21 mouse cellular contexts compared by ENCODE assay signal in the genomic region with DNA sequence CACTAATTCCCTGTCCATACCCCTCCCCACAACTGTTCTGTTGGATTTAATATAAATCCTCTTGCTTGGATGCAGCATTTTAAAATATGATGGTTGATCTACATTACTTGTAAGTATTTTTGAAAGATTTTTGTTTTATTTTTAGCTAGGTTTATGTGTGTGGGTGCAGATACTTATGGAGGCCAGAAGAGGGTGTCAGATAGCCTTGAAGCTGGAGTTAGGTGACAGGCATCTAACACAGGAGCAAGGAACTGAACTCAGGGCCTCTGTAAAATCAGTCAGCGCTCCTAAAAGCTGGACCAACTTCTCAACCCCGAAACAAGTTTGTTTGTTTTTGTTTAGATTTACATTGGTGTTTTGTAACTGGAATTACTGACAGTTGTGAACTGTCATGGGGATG. TPM values are rescaled to one million over a fixed set of nuclear protein-coding genes. Genes with fewer than 3 reads are reported as not detected.
DNase-seq lines count a peak whose midpoint lies in the region; ATAC-seq and TF ChIP-seq lines count a peak whose summit lies in the region.
"Had no signal": no experiment of that assay in that cellular context is flagged by ENCODE, and none has a peak within 500 bp of the region (broad histone marks: within the 10 kb centered on the region; RNA-seq: fewer than 3 reads in every experiment).

No protein-coding gene starts in this region.

- H3K4me2 ChIP-seq in hindbrain, postnatal 0 days (ENCODE audit: low read depth, low read length), result no peak overlapping the region
- H3K4me2 ChIP-seq in lung, embryonic 14.5 days, result no peak overlapping the region
- H3K4me2 ChIP-seq: embryonic facial prominence, embryonic 12.5 days; stomach, embryonic 15.5 days had no signal

- H3K36me3 ChIP-seq in hindbrain, postnatal 0 days (ENCODE audit: insufficient read depth, low read length), result no peaks in the 10 kb centered on the region
- peaks cover 28% of the 10 kb centered on the region for H3K36me3 ChIP-seq in hindbrain, embryonic 10.5 days
- peaks cover 15% of the 10 kb centered on the region for H3K36me3 ChIP-seq in lung, embryonic 14.5 days (ENCODE audit: insufficient read depth)

- ATAC-seq in hindbrain, postnatal 0 days, result no peak
- ATAC-seq in lung, embryonic 14.5 days (ENCODE audit: insufficient read depth), result no peak
- ATAC-seq in megakaryocyte, adult 5-6 weeks (ENCODE audit: poor library complexity, severe bottlenecking), result no peak
- ATAC-seq: forebrain, embryonic 16.5 days; inflammation-experienced regulatory T-cells, adult 6 months; midbrain, embryonic 16.5 days had no signal

- no peak overlapping the region for H3K4me3 ChIP-seq in hindbrain, postnatal 0 days (ENCODE audit: low read length)
- H3K4me3 ChIP-seq in hindbrain, embryonic 10.5 days, result no peak overlapping the region
- no peak overlapping the region for H3K4me3 ChIP-seq in lung, embryonic 14.5 days (ENCODE audit: low read depth, low read length)
- H3K4me3 ChIP-seq: embryonic facial prominence, embryonic 12.5 days; megakaryocyte, embryonic 14.5 days; stomach, embryonic 15.5 days had no signal

- H3K9me3 ChIP-seq in hindbrain, postnatal 0 days (ENCODE audit: low read length), result no peaks in the 10 kb centered on the region
- H3K9me3 ChIP-seq in hindbrain, embryonic 10.5 days, result no peaks in the 10 kb centered on the region
- H3K9me3 ChIP-seq in lung, embryonic 14.5 days (ENCODE audit: low read depth, low read length), result no peaks in the 10 kb centered on the region
- H3K9me3 ChIP-seq: embryonic facial prominence, embryonic 12.5 days; megakaryocyte, embryonic 14.5 days; stomach, embryonic 15.5 days had no signal

- H3K27ac ChIP-seq in hindbrain, postnatal 0 days, result no peak overlapping the region
- no peak overlapping the region for H3K27ac ChIP-seq in hindbrain, embryonic 10.5 days
- no peak overlapping the region for H3K27ac ChIP-seq in lung, embryonic 14.5 days (ENCODE audit: low read depth)
- H3K27ac ChIP-seq: embryonic facial prominence, embryonic 12.5 days; stomach, embryonic 15.5 days had no signal

- WGBS in hindbrain, postnatal 0 days, result 91% methylated on average over 2 of the region's 2 CpGs
- 90% methylated on average over 2 of the region's 2 CpGs for WGBS in hindbrain, embryonic 10.5 days
- WGBS in lung, embryonic 14.5 days, result 70% methylated on average over 2 of the region's 2 CpGs

- H3K4me1 ChIP-seq in hindbrain, postnatal 0 days (ENCODE audit: insufficient read depth, low read length), result no peaks in the 10 kb centered on the region
- H3K4me1 ChIP-seq in hindbrain, embryonic 10.5 days (replicated peaks), result peaks cover 22% of the 10 kb centered on the region
- peaks cover 6% of the 10 kb centered on the region; the same call in 1 of the 2 replicates for H3K4me1 ChIP-seq in lung, embryonic 14.5 days (ENCODE audit: insufficient read depth)

- H3K9ac ChIP-seq in hindbrain, postnatal 0 days (replicated peaks; ENCODE audit: low read length), result no peak overlapping the region
- no peak overlapping the region for H3K9ac ChIP-seq in lung, embryonic 14.5 days
- H3K9ac ChIP-seq: embryonic facial prominence, embryonic 12.5 days; stomach, embryonic 15.5 days had no signal

- 0 out of 2 replicates have a peak, but pooled peaks have one; percentile 20 for TF ChIP-seq CTCF in hindbrain, postnatal 0 days (IDR thresholded peaks at IDR 0.05; ENCODE audit: low read depth)
- TF ChIP-seq CTCF in lung, embryonic 14.5 days (IDR thresholded peaks at IDR 0.05; ENCODE audit: low read depth), result peak; percentile 33; the same call in 1 of the 2 replicates

- H3K27me3 ChIP-seq in hindbrain, postnatal 0 days (ENCODE audit: insufficient read depth, low read length), result no peaks in the 10 kb centered on the region
- H3K27me3 ChIP-seq in hindbrain, embryonic 10.5 days (ENCODE audit: insufficient read depth, poor library complexity, severe bottlenecking), result no peaks in the 10 kb centered on the region
- no peaks in the 10 kb centered on the region for H3K27me3 ChIP-seq in lung, embryonic 14.5 days (ENCODE audit: insufficient read depth, low read length)
- H3K27me3 ChIP-seq: embryonic facial prominence, embryonic 12.5 days; megakaryocyte, embryonic 14.5 days; stomach, embryonic 15.5 days had no signal

- DNase-seq in hindbrain, postnatal 0 days (ENCODE audit: low spot score), result no peak
- no peak for DNase-seq in hindbrain, embryonic 10.5 days (ENCODE audit: low spot score)
- no peak for DNase-seq in lung, embryonic 14.5 days
- no peak for DNase-seq in lung, postnatal 36 days
- peak; percentile 79 for DNase-seq in R1 (ENCODE audit: low read depth, low spot score)
- no peak for DNase-seq in adrenal gland, adult (ENCODE audit: inconsistent age in 2 of 2, low spot score in 1 of 2)
- DNase-seq: adrenal gland, postnatal 25 days; B cell, adult 2 months; cerebellum, adult 8-10 months; heart, postnatal 4 days; kidney, postnatal 10 days; lung, adult 2 months; right cerebral cortex, adult 18-20 months; thymus, postnatal 14 days had no signal

RNA-seq across cellular contexts. Expression of a gene that starts 28.7 kb away (rescaled TPM):
- 77.6 and 79.3 TPM in 2 replicates for total RNA-seq in hindbrain, postnatal 0 days (2014; rRNA removed)
- 24.5 and 25.1 TPM in 2 replicates for polyA plus RNA-seq in hindbrain, postnatal 0 days (2015; fragmentation: Nextera tagmentation; extraction: Ambion mirVana)
- polyA plus RNA-seq in hindbrain, embryonic 10.5 days (2016; fragmentation: Nextera tagmentation; extraction: Ambion mirVana), result 67.2 and 76.8 TPM in 2 replicates
- polyA plus RNA-seq in lung, embryonic 14.5 days (2014; fragmentation: Nextera tagmentation; extraction: Ambion mirVana), result 79.5 and 99.3 TPM in 2 replicates
- total RNA-seq in megakaryocyte, adult 5-6 weeks (2015), result not detected in 2 replicates
- 0.07 and 0.16 TPM in 2 replicates for total RNA-seq in megakaryocyte, adult 5-6 weeks (2017)
- polyA plus RNA-seq: inflammation-experienced regulatory T-cells, adult 6 months had no signal

RNA-seq across cellular contexts. Expression of a gene that starts 44.6 kb away (rescaled TPM):
- 67.0 and 67.3 TPM in 2 replicates for total RNA-seq in hindbrain, postnatal 0 days (2014; rRNA removed)
- polyA plus RNA-seq in hindbrain, postnatal 0 days (2015; fragmentation: Nextera tagmentation; extraction: Ambion mirVana), result 3.0 and 3.8 TPM in 2 replicates
- polyA plus RNA-seq in hindbrain, embryonic 10.5 days (2016; fragmentation: Nextera tagmentation; extraction: Ambion mirVana), result 5.9 and 7.8 TPM in 2 replicates
- 11.4 and 15.1 TPM in 2 replicates for polyA plus RNA-seq in lung, embryonic 14.5 days (2014; fragmentation: Nextera tagmentation; extraction: Ambion mirVana)
- 28.5 and 34.0 TPM in 2 replicates for total RNA-seq in megakaryocyte, adult 5-6 weeks (2015)
- total RNA-seq in megakaryocyte, adult 5-6 weeks (2017), result 23.7 and 36.3 TPM in 2 replicates

RNA-seq across cellular contexts. Expression of a gene that starts 45.3 kb away (rescaled TPM):
- 25.1 and 32.1 TPM in 2 replicates for total RNA-seq in hindbrain, postnatal 0 days (2014; rRNA removed)
- polyA plus RNA-seq in hindbrain, postnatal 0 days (2015; fragmentation: Nextera tagmentation; extraction: Ambion mirVana), result 23.0 and 24.0 TPM in 2 replicates
- 35.3 and 38.1 TPM in 2 replicates for polyA plus RNA-seq in hindbrain, embryonic 10.5 days (2016; fragmentation: Nextera tagmentation; extraction: Ambion mirVana)
- 20.2 and 21.4 TPM in 2 replicates for polyA plus RNA-seq in lung, embryonic 14.5 days (2014; fragmentation: Nextera tagmentation; extraction: Ambion mirVana)
- total RNA-seq in megakaryocyte, adult 5-6 weeks (2015), result 3.5 and 4.9 TPM in 2 replicates
- 13.1 and 15.0 TPM in 2 replicates for total RNA-seq in megakaryocyte, adult 5-6 weeks (2017)

RNA-seq across cellular contexts. Expression of a gene that starts 45.5 kb away (rescaled TPM):
- total RNA-seq in hindbrain, postnatal 0 days (2014; rRNA removed), result 55.4 and 67.2 TPM in 2 replicates
- polyA plus RNA-seq in hindbrain, postnatal 0 days (2015; fragmentation: Nextera tagmentation; extraction: Ambion mirVana), result 90.2 and 95.5 TPM in 2 replicates
- polyA plus RNA-seq in hindbrain, embryonic 10.5 days (2016; fragmentation: Nextera tagmentation; extraction: Ambion mirVana), result 115 and 119 TPM in 2 replicates
- 113 and 114 TPM in 2 replicates for polyA plus RNA-seq in lung, embryonic 14.5 days (2014; fragmentation: Nextera tagmentation; extraction: Ambion mirVana)
- 46.2 and 67.5 TPM in 2 replicates for total RNA-seq in megakaryocyte, adult 5-6 weeks (2015)
- total RNA-seq in megakaryocyte, adult 5-6 weeks (2017), result 42.7 and 53.9 TPM in 2 replicates

RNA-seq across cellular contexts. Expression of a gene that starts 49.6 kb away (rescaled TPM):
- total RNA-seq in hindbrain, postnatal 0 days (2014; rRNA removed), result 92.2 and 108 TPM in 2 replicates
- 24.9 and 26.8 TPM in 2 replicates for polyA plus RNA-seq in hindbrain, postnatal 0 days (2015; fragmentation: Nextera tagmentation; extraction: Ambion mirVana)
- 40.7 and 45.5 TPM in 2 replicates for polyA plus RNA-seq in hindbrain, embryonic 10.5 days (2016; fragmentation: Nextera tagmentation; extraction: Ambion mirVana)
- 36.6 TPM in 2 replicates for polyA plus RNA-seq in lung, embryonic 14.5 days (2014; fragmentation: Nextera tagmentation; extraction: Ambion mirVana)
- 1.7 and 1.9 TPM in 2 replicates for total RNA-seq in megakaryocyte, adult 5-6 weeks (2015)
- total RNA-seq in megakaryocyte, adult 5-6 weeks (2017), result 1.9 and 2.4 TPM in 2 replicates
